Mouse (Mus musculus) spleen, adult 2 months (tissue): ENCODE measurements around the gene Snrk.

ENCODE experiments used
- CTCF ChIP-seq: fragments of 200-500 bp; IDR thresholded peaks from 2 replicates; pipeline ENCODE4 v1.5.1; 2011; ENCODE audit warnings: mild to moderate bottlenecking, inconsistent platforms; ENCODE audit not compliant: insufficient read depth, insufficient read length, insufficient replicate concordance; ENCODE audit errors: extremely low read depth
- POLR2A ChIP-seq: fragments of 200-500 bp; IDR thresholded peaks from 2 replicates; pipeline ENCODE4 v1.6.1; 2011; ENCODE audit warnings: low read depth, low read length, inconsistent platforms

DNA sequence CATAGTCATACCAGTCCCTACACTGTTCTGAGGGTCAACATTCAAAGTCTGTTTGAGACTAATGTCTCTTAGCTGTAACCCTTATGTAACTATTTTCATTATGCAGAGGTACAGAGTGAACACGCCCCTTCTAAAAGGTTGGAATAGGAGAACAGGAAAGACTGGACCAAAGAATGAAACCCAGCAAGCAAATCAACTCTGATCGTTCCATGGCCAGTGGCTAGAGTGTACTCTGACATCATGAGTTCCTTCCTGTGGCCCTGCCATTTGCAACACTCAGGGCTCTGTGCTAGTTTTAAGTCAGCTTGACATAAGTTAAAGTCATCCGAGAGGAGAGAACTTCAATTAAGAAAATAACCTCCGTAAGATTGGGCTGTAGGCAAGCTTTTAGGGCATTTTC is 35.0 kb downstream of the Snrk start:
- TF ChIP-seq POLR2A (no peak), CTCF (no peak)
